Mouse (Mus musculus) liver, embryonic 15.5 days (tissue): ENCODE results near the gene Rab22a. TPM values are rescaled to one million over a fixed set of nuclear protein-coding genes. Genes with fewer than 3 reads are reported as not detected.

Source experiments
- ATAC-seq: fragments of 200-750 bp; cut with Nextera tagmentation; 2 replicates; pipeline ENCODE4 v1.8.0; 2017; ENCODE audit warnings: moderate number of reproducible peaks, mild to moderate bottlenecking, moderate library complexity; ENCODE audit not compliant: insufficient read depth
- H3K27ac ChIP-seq: fragments of 300-500 bp; sonication (generic); replicated peaks from 2 replicates; pipeline ENCODE4 v1.5.1; 2015; ENCODE audit warnings: mild to moderate bottlenecking, inconsistent platforms
- H3K27me3 ChIP-seq: fragments of 300-500 bp; sonication (generic); 2 replicates; pipeline ENCODE4 v1.6.1; 2015; ENCODE audit warnings: mild to moderate bottlenecking, inconsistent platforms
- H3K36me3 ChIP-seq: fragments of 300-500 bp; sonication (generic); replicated peaks from 2 replicates; pipeline ENCODE4 v1.6.1; 2015; ENCODE audit warnings: moderate library complexity, mild to moderate bottlenecking, inconsistent platforms
- H3K4me1 ChIP-seq: fragments of 300-500 bp; sonication (generic); replicated peaks from 2 replicates; pipeline ENCODE4 v1.6.1; 2015; ENCODE audit warnings: inconsistent platforms
- H3K4me2 ChIP-seq: fragments of 300-500 bp; sonication (generic); 2 replicates; pipeline ENCODE4 v1.6.1; 2015; ENCODE audit warnings: moderate library complexity, mild to moderate bottlenecking, inconsistent platforms
- H3K4me3 ChIP-seq: fragments of 300-500 bp; sonication (generic); replicated peaks from 2 replicates; pipeline ENCODE4 v1.5.1; 2015; ENCODE audit warnings: mild to moderate bottlenecking, inconsistent platforms
- H3K9ac ChIP-seq: fragments of 300-500 bp; sonication (generic); 2 replicates; pipeline ENCODE4 v1.6.1; 2015; ENCODE audit warnings: moderate library complexity, mild to moderate bottlenecking, inconsistent platforms
- H3K9me3 ChIP-seq: fragments of 300-500 bp; sonication (generic); replicated peaks from 2 replicates; pipeline ENCODE4 v1.6.1; 2016; ENCODE audit warnings: inconsistent platforms
- WGBS: fragments of 180-500 bp; shearing (Covaris S2); methylation state at CpG from one replicate; pipeline ENCODE4 v1.1.7; 2015; ENCODE audit warnings: mixed read lengths; ENCODE audit not compliant: insufficient replicate concordance; 5-methylcytosine and 5-hydroxymethylcytosine counted together
- polyA plus RNA-seq: library from polyadenylated mRNA; unstranded; fragments of >200 nt; fragmentation: Nextera tagmentation; extraction: Ambion mirVana; gene quantifications from 2 replicates; pipeline ENCODE4 v1.2.1, GENCODE M21; 2015

Gene Rab22a
- polyA plus RNA-seq, 1 experiment from 2014 or later, result 14.6 TPM

GRCm38 (mm10) chr2:173722251-173722857, 62.8 kb downstream of the Rab22a start:
- H3K27ac ChIP-seq, result no peak overlapping the region
- WGBS, result 60% methylated on average over 11 of the region's 11 CpGs
- no peak for ATAC-seq

GRCm38 (mm10) chr2:173724382-173724781, 64.8 kb downstream of the Rab22a start:
- Histone ChIP-seq H3K27ac (no peak overlapping the region), H3K4me3 (no peak overlapping the region), H3K4me1 (no peaks in the 10 kb centered on the region), H3K9me3 (no peaks in the 10 kb centered on the region), H3K36me3 (no peaks in the 10 kb centered on the region), H3K9ac (no peak overlapping the region), H3K27me3 (no peaks in the 10 kb centered on the region), H3K4me2 (no peak overlapping the region)
- ATAC-seq, result no peak
- WGBS, result 55% methylated on average over 14 of the region's 14 CpGs

More at GRCm38 (mm10) chr2:173722251-173722857, 62.8 kb downstream of the Rab22a start:
- H3K4me2 ChIP-seq, result no peak overlapping the region
- no peaks in the 10 kb centered on the region for H3K9me3 ChIP-seq
- no peak overlapping the region for H3K9ac ChIP-seq
- no peaks in the 10 kb centered on the region for H3K4me1 ChIP-seq
- H3K36me3 ChIP-seq, result no peaks in the 10 kb centered on the region
- H3K27me3 ChIP-seq, result no peaks in the 10 kb centered on the region
- no peak overlapping the region for H3K4me3 ChIP-seq

- Histone ChIP-seq H3K9ac (no peak overlapping the region), H3K4me1 (no peaks in the 10 kb centered on the region), H3K9me3 (no peaks in the 10 kb centered on the region), H3K4me3 (no peak overlapping the region), H3K27ac (no peak overlapping the region), H3K36me3 (no peaks in the 10 kb centered on the region), H3K27me3 (no peaks in the 10 kb centered on the region), H3K4me2 (no peak overlapping the region)
- no peak for ATAC-seq
- 68% methylated on average over 15 of the region's 15 CpGs for WGBS
These were observed 65.6 kb downstream of the Rab22a start for GRCm38 (mm10) chr2:173724940-173725807.

- no peak overlapping the region for H3K9ac ChIP-seq
- no peak overlapping the region for H3K27ac ChIP-seq
- H3K36me3 ChIP-seq, result no peaks in the 10 kb centered on the region
- 0 out of 2 replicates have a peak, but pooled peaks cover 6% of the 10 kb centered on the region for H3K27me3 ChIP-seq
- H3K4me1 ChIP-seq, result no peaks in the 10 kb centered on the region
- 53% methylated on average over 4 of the region's 4 CpGs for WGBS
- H3K9me3 ChIP-seq, result no peaks in the 10 kb centered on the region
- ATAC-seq, result no peak
- H3K4me3 ChIP-seq, result no peak overlapping the region
- no peak overlapping the region for H3K4me2 ChIP-seq
These were observed 66.3 kb downstream of the Rab22a start for GRCm38 (mm10) chr2:173725819-173726218.

GRCm38 (mm10) chr2:173730444-173730966, 70.9 kb downstream of the Rab22a start:
- no peak overlapping the region for H3K9ac ChIP-seq
- no peak overlapping the region for H3K4me2 ChIP-seq
- no peaks in the 10 kb centered on the region for H3K36me3 ChIP-seq
- H3K27ac ChIP-seq, result no peak overlapping the region
- no peaks in the 10 kb centered on the region for H3K9me3 ChIP-seq
- no peak for ATAC-seq
- 0 out of 2 replicates have a peak, but pooled peaks cover 6% of the 10 kb centered on the region for H3K27me3 ChIP-seq
- no peaks in the 10 kb centered on the region for H3K4me1 ChIP-seq
- H3K4me3 ChIP-seq, result no peak overlapping the region
- WGBS, result 32% methylated on average over 9 of the region's 9 CpGs

GRCm38 (mm10) chr2:173734426-173734825, 74.9 kb downstream of the Rab22a start:
- Histone ChIP-seq H3K4me2 (no peak overlapping the region), H3K36me3 (no peaks in the 10 kb centered on the region), H3K27me3 (0 out of 2 replicates have a peak, but pooled peaks cover 6% of the 10 kb centered on the region), H3K4me1 (peaks cover 25% of the 10 kb centered on the region), H3K9me3 (no peaks in the 10 kb centered on the region), H3K27ac (no peak overlapping the region), H3K4me3 (no peak overlapping the region), H3K9ac (no peak overlapping the region)
- 42% methylated on average over 2 of the region's 2 CpGs for WGBS
- ATAC-seq, result no peak

- no peaks in the 10 kb centered on the region for H3K9me3 ChIP-seq
- H3K4me2 ChIP-seq, result peak within 1 kb of the TSS; percentile 89
- peak within 1 kb of the TSS; percentile 76 for H3K27ac ChIP-seq
- H3K9ac ChIP-seq, result peak within 1 kb of the TSS; percentile 82
- under 1% methylated on average over 70 of the region's 70 CpGs for WGBS
- H3K4me3 ChIP-seq, result peak within 1 kb of the TSS; percentile 91
- peaks cover 34% of the 10 kb centered on the region for H3K4me1 ChIP-seq
- ATAC-seq, result peak; percentile 97
- H3K36me3 ChIP-seq, result no peaks in the 10 kb centered on the region
- no peaks in the 10 kb centered on the region for H3K27me3 ChIP-seq
These were observed 77.8 kb downstream of the Rab22a start, which contains the start of gene Vapb for GRCm38 (mm10) chr2:173737222-173737989. Vapb (plus strand) TSS chr2:173737511.

- no peak overlapping the region; the same call in 1 of the 2 replicates for H3K27ac ChIP-seq
- H3K27me3 ChIP-seq, result no peaks in the 10 kb centered on the region
- H3K36me3 ChIP-seq, result no peaks in the 10 kb centered on the region
- 16% methylated on average over 9 of the region's 9 CpGs for WGBS
- H3K4me3 ChIP-seq, result peak overlapping the region; percentile 91
- peaks cover 39% of the 10 kb centered on the region for H3K4me1 ChIP-seq
- H3K9me3 ChIP-seq, result no peaks in the 10 kb centered on the region
- ATAC-seq, result no peak
- H3K4me2 ChIP-seq, result peak overlapping the region; percentile 89
- peak overlapping the region; percentile 82 for H3K9ac ChIP-seq
These were observed 78.7 kb downstream of the Rab22a start for GRCm38 (mm10) chr2:173738232-173738631.

- peaks cover 44% of the 10 kb centered on the region for H3K4me1 ChIP-seq
- no peak overlapping the region for H3K27ac ChIP-seq
- H3K4me2 ChIP-seq, result no peak overlapping the region
- no peak overlapping the region for H3K9ac ChIP-seq
- H3K27me3 ChIP-seq, result no peaks in the 10 kb centered on the region
- WGBS, result 67% methylated on average over 7 of the region's 7 CpGs
- no peaks in the 10 kb centered on the region for H3K36me3 ChIP-seq
- H3K4me3 ChIP-seq, result no peak overlapping the region
- ATAC-seq, result no peak
- H3K9me3 ChIP-seq, result no peaks in the 10 kb centered on the region
These were observed 79.5 kb downstream of the Rab22a start for GRCm38 (mm10) chr2:173739107-173739506.

GRCm38 (mm10) chr2:173742090-173742489, 82.5 kb downstream of the Rab22a start:
- 78% methylated on average over 13 of the region's 13 CpGs for WGBS
- Histone ChIP-seq H3K9ac (no peak overlapping the region), H3K4me3 (no peak overlapping the region)

More at GRCm38 (mm10) chr2:173742090-173742489, 82.5 kb downstream of the Rab22a start:
- Histone ChIP-seq H3K36me3 (no peaks in the 10 kb centered on the region), H3K4me1 (peaks cover 52% of the 10 kb centered on the region), H3K4me2 (no peak overlapping the region), H3K27me3 (no peaks in the 10 kb centered on the region), H3K9me3 (no peaks in the 10 kb centered on the region), H3K27ac (no peak overlapping the region)
- ATAC-seq, result no peak
